Mouse (Mus musculus): ENCODE measurements around the gene Lamc3.
"Not testable (repeated sequence)": the region's sequence is repeated elsewhere in the genome, so short reads cannot be mapped to it uniquely, and the experiment has no call there.

DNA sequence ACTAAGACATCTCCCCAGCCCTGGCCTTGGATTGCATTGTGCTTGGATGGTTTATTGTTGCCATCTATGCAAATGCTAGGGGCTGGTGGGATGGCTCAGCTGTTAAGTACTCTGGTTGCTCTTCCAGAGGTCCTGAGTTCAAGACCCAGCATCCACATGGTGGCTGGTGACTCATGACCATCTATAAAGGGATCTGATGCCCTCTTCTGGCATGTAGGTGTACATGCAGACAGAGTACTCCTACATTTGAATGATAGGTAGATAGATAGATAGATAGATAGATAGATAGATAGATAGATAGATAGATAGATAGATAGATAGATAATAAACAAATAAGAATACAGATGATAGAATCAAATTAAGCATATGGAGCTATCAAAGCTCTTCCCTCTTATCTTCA is 27.1 kb downstream of the Lamc3 start:
- TF ChIP-seq POLR2A (IDR thresholded peaks at IDR 0.05; ENCODE audit: borderline replicate concordance, control insufficient read depth, low read depth, low read length); CTCF (IDR thresholded peaks at IDR 0.05; ENCODE audit: control insufficient read depth, insufficient read depth, low read length): not testable (repeated sequence)
